Mouse (Mus musculus) embryonic facial prominence, embryonic 14.5 days (tissue): ENCODE measurements at regions not wholly inside any gene's neighbourhood (a gene's known extent, or its start where the extent isn't known, plus 50 kb on each side); places are given as distances from the start of the nearest gene placed in this dataset.

ENCODE experiments used
- ATAC-seq: fragments of 200-750 bp; cut with Nextera tagmentation; 2 replicates; pipeline ENCODE4 v1.8.0; 2017; ENCODE audit warnings: low read depth, moderate number of reproducible peaks, moderate TSS enrichment
- DNase-seq: peaks from one replicate; pipeline ENCODE4 v3.0.0-alpha.2; 2015; ENCODE audit warnings: low spot score
- H3K27ac ChIP-seq: fragments of 300-500 bp; sonication (generic); replicated peaks from 2 replicates; pipeline ENCODE4 v1.5.1; 2014; ENCODE audit warnings: low read depth, mild to moderate bottlenecking, low read length, moderate library complexity
- H3K27me3 ChIP-seq: fragments of 300-500 bp; sonication (generic); replicated peaks from 2 replicates; pipeline ENCODE4 v1.6.1; 2014; ENCODE audit warnings: low read length; ENCODE audit not compliant: control insufficient read depth, insufficient read depth
- H3K36me3 ChIP-seq: fragments of 300-500 bp; sonication (generic); 2 replicates; pipeline ENCODE4 v1.6.1; 2014; ENCODE audit warnings: low read length, mixed read lengths; ENCODE audit not compliant: control insufficient read depth, insufficient read depth
- H3K4me1 ChIP-seq: fragments of 300-500 bp; sonication (generic); 2 replicates; pipeline ENCODE4 v1.6.1; 2014; ENCODE audit warnings: antibody characterized with exemption, low read length; ENCODE audit not compliant: control insufficient read depth, insufficient read depth
- H3K4me2 ChIP-seq: fragments of 300-500 bp; sonication (generic); 2 replicates; pipeline ENCODE4 v1.6.1; 2014; ENCODE audit warnings: low read depth, mild to moderate bottlenecking, low read length, moderate library complexity, mixed read lengths
- H3K4me3 ChIP-seq: fragments of 300-500 bp; sonication (generic); 2 replicates; pipeline ENCODE4 v1.5.1; 2014; ENCODE audit warnings: low read depth, mild to moderate bottlenecking, low read length
- H3K9ac ChIP-seq: fragments of 300-500 bp; sonication (generic); 2 replicates; pipeline ENCODE4 v1.6.1; 2014; ENCODE audit warnings: low read depth, mild to moderate bottlenecking, low read length, moderate library complexity, mixed read lengths
- H3K9me3 ChIP-seq: fragments of 300-500 bp; sonication (generic); 2 replicates; pipeline ENCODE4 v1.6.1; 2016; ENCODE audit warnings: low read length; ENCODE audit not compliant: control insufficient read depth
- WGBS: fragments of 180-500 bp; shearing (Covaris S2); extraction: QIAGEN DNeasy Blood & Tissue Kit; methylation state at CpG from one replicate; pipeline ENCODE4 v1.1.7; 2014; 5-methylcytosine and 5-hydroxymethylcytosine counted together

- ATAC-seq (no peak), DNase-seq (no peak)
- Histone ChIP-seq H3K9ac (no peak overlapping the region), H3K4me3 (no peak overlapping the region), H3K27ac (no peak overlapping the region), H3K36me3 (no peaks in the 10 kb centered on the region), H3K4me2 (no peak overlapping the region), H3K4me1 (no peaks in the 10 kb centered on the region), H3K27me3 (no peaks in the 10 kb centered on the region), H3K9me3 (no peaks in the 10 kb centered on the region)
- 83% methylated on average over 10 of the region's 10 CpGs for WGBS
Observed at GRCm38 (mm10) chr12:29248459-29248858, 279.7 kb upstream of the Myt1l start.

- ATAC-seq (no peak), DNase-seq (no peak)
- H3K9me3 ChIP-seq = no peaks in the 10 kb centered on the region
- no peak overlapping the region for H3K4me3 ChIP-seq
- H3K4me2 ChIP-seq = no peak overlapping the region
- WGBS = 95% methylated on average over 4 of the region's 4 CpGs
- no peak overlapping the region for H3K9ac ChIP-seq
- H3K27me3 ChIP-seq = no peaks in the 10 kb centered on the region
- H3K36me3 ChIP-seq = no peaks in the 10 kb centered on the region
- H3K4me1 ChIP-seq = peaks cover 15% of the 10 kb centered on the region
- H3K27ac ChIP-seq = no peak overlapping the region
Observed at GRCm38 (mm10) chr12:29256103-29256502, 272.1 kb upstream of the Myt1l start.

- no peaks in the 10 kb centered on the region for H3K36me3 ChIP-seq
- 20% methylated on average over 7 of the region's 7 CpGs for WGBS
- no peaks in the 10 kb centered on the region for H3K9me3 ChIP-seq
- H3K4me3 ChIP-seq = no peak overlapping the region
- no peaks in the 10 kb centered on the region for H3K27me3 ChIP-seq
- H3K27ac ChIP-seq = no peak overlapping the region
- no peak overlapping the region for H3K9ac ChIP-seq
- no peak overlapping the region for H3K4me2 ChIP-seq
- peaks cover 15% of the 10 kb centered on the region for H3K4me1 ChIP-seq
- DNase-seq (no peak), ATAC-seq (no peak)
Observed at GRCm38 (mm10) chr12:29257011-29257734, 271.0 kb upstream of the Myt1l start.

- Histone ChIP-seq H3K9me3 (no peaks in the 10 kb centered on the region), H3K4me3 (peak overlapping the region; percentile 5; the same call in 1 of the 2 replicates), H3K4me2 (peak overlapping the region; percentile 43), H3K4me1 (peaks cover 15% of the 10 kb centered on the region), H3K9ac (no peak overlapping the region), H3K27me3 (no peaks in the 10 kb centered on the region), H3K27ac (peak overlapping the region; percentile 68), H3K36me3 (no peaks in the 10 kb centered on the region)
- DNase-seq (peak; percentile 91), ATAC-seq (peak; percentile 82)
- 17% methylated on average over 16 of the region's 16 CpGs for WGBS
Observed at GRCm38 (mm10) chr12:29257735-29258547, 270.2 kb upstream of the Myt1l start.

GRCm38 (mm10) chr12:29258548-29258874 lies 269.7 kb upstream of the Myt1l start:
- H3K4me3 ChIP-seq = no peak overlapping the region
- H3K36me3 ChIP-seq = no peaks in the 10 kb centered on the region
- no peak for DNase-seq
- H3K4me2 ChIP-seq = peak overlapping the region; percentile 43
- ATAC-seq = peak; percentile 54; the same call in 1 of the 2 replicates
- no peak overlapping the region for H3K9ac ChIP-seq
- peaks cover 15% of the 10 kb centered on the region for H3K4me1 ChIP-seq
- peak overlapping the region; percentile 68 for H3K27ac ChIP-seq
- no peaks in the 10 kb centered on the region for H3K9me3 ChIP-seq
- no peaks in the 10 kb centered on the region for H3K27me3 ChIP-seq

- Histone ChIP-seq H3K4me1 (peaks cover 15% of the 10 kb centered on the region), H3K9me3 (no peaks in the 10 kb centered on the region), H3K36me3 (no peaks in the 10 kb centered on the region), H3K27ac (no peak overlapping the region), H3K27me3 (no peaks in the 10 kb centered on the region), H3K4me2 (no peak overlapping the region), H3K9ac (no peak overlapping the region), H3K4me3 (no peak overlapping the region)
- 58% methylated on average over 7 of the region's 7 CpGs for WGBS
- no peak for ATAC-seq
- DNase-seq = no peak
Observed at GRCm38 (mm10) chr12:29258966-29259365, 269.2 kb upstream of the Myt1l start.

GRCm38 (mm10) chr12:29274166-29274565 lies 254.0 kb upstream of the Myt1l start:
- ATAC-seq (no peak), DNase-seq (no peak)
- Histone ChIP-seq H3K4me2 (no peak overlapping the region), H3K9me3 (no peaks in the 10 kb centered on the region), H3K36me3 (no peaks in the 10 kb centered on the region), H3K27ac (no peak overlapping the region), H3K9ac (no peak overlapping the region), H3K27me3 (no peaks in the 10 kb centered on the region), H3K4me3 (no peak overlapping the region), H3K4me1 (no peaks in the 10 kb centered on the region)
- WGBS = 92% methylated on average over 4 of the region's 4 CpGs

- Histone ChIP-seq H3K36me3 (no peaks in the 10 kb centered on the region), H3K27me3 (no peaks in the 10 kb centered on the region), H3K4me2 (no peak overlapping the region), H3K9ac (no peak overlapping the region), H3K4me1 (peaks cover 10% of the 10 kb centered on the region), H3K27ac (no peak overlapping the region), H3K9me3 (no peaks in the 10 kb centered on the region), H3K4me3 (no peak overlapping the region)
- DNase-seq (no peak), ATAC-seq (no peak)
- WGBS = 60% methylated on average over 4 of the region's 4 CpGs
Observed at GRCm38 (mm10) chr12:29275676-29276075, 252.5 kb upstream of the Myt1l start.
